Mouse (Mus musculus) left cerebral cortex, adult 9 months (tissue): ENCODE data around the gene Slc22a7.

Source experiments
- DNase-seq, 2 experiments: peaks; one replicate each; pipeline ENCODE4 v3.0.0; 2022; ENCODE audit warnings: low spot score in 2 of 2

Slc22a7 gene

DNA sequence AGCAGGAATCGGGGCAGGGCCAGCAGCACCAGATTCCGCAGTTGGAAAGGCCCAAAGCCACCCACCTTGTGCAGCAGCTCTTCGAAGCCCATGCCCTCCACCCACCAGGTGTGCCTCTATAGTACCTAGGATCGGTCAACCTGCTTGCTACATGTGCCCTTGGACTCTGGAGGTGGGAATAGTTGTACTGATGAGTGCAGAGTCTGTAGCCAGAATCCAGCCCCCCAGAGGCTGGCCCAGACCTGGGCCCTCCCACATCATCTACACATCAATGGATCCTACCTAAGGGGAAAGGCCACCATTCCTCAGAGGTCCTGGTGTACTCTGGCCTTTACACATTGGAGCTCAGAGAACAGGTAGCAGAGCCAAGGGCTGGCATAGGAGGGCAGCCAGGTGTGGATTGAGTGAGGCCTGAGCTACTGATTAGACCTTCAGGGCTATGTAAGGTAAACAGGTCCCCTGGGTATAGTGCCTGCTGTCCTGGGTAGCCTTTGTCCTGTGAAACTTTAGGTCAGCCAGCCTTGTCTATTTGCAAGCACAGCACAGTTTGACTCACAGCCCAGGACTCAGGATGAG is at the start of gene Slc22a7:
Gene Slc22a7 (minus strand): TSS at position 160 of the 576 bp plus-strand sequence.
- no peak for DNase-seq

DNA sequence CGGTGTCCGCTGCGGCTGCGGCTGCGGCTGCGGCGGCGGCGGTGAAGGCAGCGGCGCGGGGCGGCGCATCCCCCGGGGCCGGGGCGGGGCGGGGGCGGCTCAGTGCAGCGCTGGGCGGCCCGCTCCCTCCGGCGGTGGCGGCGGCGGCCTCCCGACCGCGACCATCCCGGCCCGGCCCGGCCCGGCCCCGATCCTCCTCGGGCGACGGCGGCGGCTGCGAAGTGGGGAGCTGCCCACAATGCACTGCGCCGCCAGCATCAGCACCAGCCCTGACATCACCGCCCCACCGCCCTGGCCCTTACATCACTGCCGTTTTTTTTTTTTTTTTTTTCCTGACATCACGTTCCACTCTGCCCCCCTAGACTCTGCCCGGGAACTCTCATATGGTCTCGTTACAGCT is 49.2 kb upstream of the Slc22a7 start, which contains the start of gene Ttbk1:
Gene Ttbk1 (minus strand): TSS at position 245 of the 400 bp plus-strand sequence.
- DNase-seq: peak in 1 of 2 experiments; percentile 45

GRCm38 (mm10) chr17:46486995-46487394 is 48.7 kb upstream of the Slc22a7 start:
- DNase-seq: no peak

GRCm38 (mm10) chr17:46484461-46484875 is 46.2 kb upstream of the Slc22a7 start:
- no peak for DNase-seq

DNA sequence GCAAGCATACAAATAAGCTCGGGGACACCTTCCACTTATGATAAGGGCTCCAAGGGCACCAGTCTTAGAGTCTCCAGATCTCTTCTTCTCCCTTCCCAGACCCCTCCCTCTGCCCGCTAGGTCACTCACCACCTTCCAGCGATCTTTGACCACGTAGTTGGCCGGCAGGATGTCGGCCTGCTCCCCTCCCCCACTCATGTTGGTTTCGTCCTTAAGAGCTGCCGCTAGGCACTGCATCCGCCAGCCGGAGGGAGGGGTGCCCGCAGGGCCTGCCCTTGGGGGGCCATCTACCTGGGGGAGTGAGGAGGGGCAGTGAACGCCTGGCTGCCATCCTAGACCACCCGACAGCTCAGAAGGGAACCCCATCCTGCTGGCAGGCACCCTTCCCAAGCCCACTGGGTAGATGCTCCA is 45.8 kb upstream of the Slc22a7 start:
- DNase-seq: peak in 1 of 2 experiments; percentile 28

DNA sequence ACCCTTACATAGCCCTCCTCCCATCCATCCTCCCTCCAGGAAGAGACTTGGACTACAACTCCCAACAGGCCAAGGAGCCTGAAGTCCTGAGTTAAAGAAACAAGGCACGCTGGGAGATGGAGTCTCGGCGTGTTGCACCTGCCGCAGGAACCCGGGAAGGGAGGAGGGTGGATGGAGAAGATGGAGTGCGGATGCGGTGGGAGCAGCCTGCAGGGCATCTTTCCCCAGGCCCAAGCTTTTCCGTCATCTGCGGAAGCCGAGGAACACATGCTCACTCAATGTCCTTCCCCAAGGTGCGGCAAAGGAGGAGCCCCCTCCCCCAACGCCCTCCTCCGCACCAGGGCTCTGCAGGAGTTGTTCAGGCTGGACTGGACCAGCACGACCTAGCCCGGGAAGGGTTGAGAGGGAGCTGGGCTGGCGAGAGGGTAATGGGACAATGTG is 45.3 kb upstream of the Slc22a7 start:
- DNase-seq: peak in 1 of 2 experiments; percentile 71

DNA sequence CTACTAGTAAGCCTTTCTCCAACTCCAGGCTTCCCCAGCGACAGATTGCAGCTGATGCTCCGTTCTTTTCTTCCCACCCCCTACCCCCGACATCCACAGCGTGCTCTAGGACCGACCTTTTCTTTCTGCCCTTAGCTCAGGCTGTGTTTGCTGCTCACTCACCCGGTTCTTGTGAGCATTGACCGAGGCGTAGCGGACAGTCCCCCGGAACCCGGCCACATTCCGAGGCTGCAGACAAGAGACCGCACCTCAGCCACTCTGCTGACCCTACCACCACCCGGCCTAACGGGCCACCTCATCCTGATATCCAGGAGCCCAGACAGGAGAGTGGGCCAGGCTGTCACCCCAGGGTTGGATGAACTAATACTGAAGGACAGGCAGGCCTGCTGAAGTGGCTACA is 39.0 kb upstream of the Slc22a7 start:
- no peak for DNase-seq

DNA sequence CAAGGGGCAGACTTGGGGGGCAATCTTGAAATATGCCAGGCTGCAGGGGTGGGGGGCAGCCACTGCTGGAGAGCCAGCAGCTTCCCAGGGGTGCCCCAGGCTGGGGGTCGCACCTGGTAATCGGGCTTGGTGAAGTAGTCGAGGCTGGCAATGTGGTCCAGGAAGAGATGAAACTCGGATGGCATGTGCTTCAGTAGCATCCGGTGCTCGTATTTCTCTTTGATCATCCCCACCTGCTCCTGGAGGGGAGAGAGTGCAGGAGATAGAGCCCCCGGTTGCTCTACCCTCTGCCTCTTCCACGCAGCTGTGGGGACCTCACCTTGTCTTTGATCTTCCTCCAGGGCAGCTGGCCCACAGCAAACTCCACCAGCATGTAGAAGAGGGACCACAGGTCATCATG is 38.3 kb upstream of the Slc22a7 start:
- DNase-seq: no peak

DNA sequence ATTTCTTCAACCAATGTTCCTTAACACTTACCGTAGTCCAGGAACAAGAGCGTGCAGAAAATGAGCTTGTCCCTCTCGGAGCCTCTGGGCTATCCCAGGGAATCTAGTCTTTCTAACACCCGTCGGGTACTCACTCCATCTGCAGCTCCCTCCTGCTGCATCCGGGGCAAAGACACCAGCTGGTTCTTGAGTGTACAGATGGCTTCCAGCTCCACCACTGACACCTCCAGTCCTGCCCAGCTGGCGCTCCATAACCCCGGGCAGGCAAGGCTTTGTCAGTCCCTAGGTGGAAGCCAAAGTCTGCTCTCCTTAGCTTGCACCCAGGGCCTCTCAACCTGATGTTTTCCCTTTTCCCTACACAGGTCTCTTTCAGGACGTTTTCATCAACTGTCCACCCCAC is 29.6 kb upstream of the Slc22a7 start:
- no peak for DNase-seq

- no peak for DNase-seq
Observed at GRCm38 (mm10) chr17:46462226-46462625, 24.0 kb upstream of the Slc22a7 start.

DNA sequence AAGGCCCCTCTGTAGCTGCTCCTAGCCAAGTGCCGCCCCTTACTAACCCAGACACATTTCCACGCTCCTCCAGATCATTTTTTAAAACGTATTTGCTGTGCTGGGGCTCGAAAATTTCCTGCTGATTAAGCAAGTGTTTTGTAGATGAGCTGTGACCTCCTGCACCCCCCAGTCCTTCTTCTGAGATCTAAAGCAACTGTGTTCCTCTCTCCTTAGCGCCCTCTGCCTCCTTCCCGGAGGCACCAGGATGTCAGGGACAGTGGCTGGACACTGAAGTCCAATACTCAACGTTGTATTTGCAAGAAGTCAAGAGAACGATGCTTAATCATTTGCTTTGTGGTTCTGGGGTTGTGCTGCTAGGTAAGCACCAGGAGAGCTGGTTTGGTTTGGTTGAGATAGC is 23.1 kb upstream of the Slc22a7 start:
- DNase-seq: no peak

DNA sequence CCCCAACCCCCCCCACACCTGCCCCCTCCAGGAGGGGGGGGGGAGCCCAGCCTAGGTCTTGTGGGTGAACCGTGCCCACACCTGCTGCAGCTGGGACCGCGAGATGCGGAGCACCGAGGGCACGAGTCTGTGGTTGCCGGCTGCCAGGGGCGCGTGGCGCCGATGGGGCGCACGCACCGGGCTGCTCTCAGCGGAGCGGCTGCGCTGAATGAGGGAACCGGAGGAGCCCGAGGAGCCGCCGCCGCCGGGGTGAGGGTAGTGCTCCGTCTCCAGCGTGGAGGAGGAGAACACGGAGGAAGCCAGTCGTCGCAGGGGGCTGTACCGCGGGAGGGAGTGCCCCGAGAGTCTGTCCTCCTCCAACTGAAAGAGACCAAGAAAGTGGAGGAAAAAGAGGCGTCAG is 22.4 kb upstream of the Slc22a7 start:
- no peak for DNase-seq

DNA sequence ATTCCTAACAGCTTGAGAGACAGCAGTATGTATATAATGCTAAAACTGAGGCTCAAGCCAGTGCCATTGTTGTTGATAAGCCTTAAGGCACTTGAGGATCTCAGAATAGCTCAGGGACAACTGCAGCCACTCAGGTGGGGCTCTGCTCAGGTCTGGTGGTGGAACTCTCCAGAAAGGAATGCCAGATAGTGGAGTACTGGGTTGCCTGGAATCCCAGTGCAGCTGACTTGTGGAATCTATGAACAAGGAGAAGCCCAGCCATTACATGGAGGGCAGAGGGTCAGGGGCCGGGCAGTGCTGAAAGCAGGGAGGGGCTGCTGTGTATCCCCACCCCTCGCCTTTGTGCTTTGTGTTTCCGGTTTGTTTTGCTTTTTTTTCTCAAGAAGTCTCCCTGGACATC is 20.2 kb upstream of the Slc22a7 start:
- DNase-seq: no peak

- DNase-seq: peak in 1 of 2 experiments; percentile 49
Observed at GRCm38 (mm10) chr17:46457791-46458190, 19.5 kb upstream of the Slc22a7 start.

GRCm38 (mm10) chr17:46455110-46455691 is 16.9 kb upstream of the Slc22a7 start:
- no peak for DNase-seq

GRCm38 (mm10) chr17:46454539-46454938 is 16.3 kb upstream of the Slc22a7 start:
- no peak for DNase-seq

- DNase-seq: no peak
Observed at GRCm38 (mm10) chr17:46453970-46454411, 15.7 kb upstream of the Slc22a7 start.

- no peak for DNase-seq
Observed at GRCm38 (mm10) chr17:46453302-46453948, 15.2 kb upstream of the Slc22a7 start.

DNA sequence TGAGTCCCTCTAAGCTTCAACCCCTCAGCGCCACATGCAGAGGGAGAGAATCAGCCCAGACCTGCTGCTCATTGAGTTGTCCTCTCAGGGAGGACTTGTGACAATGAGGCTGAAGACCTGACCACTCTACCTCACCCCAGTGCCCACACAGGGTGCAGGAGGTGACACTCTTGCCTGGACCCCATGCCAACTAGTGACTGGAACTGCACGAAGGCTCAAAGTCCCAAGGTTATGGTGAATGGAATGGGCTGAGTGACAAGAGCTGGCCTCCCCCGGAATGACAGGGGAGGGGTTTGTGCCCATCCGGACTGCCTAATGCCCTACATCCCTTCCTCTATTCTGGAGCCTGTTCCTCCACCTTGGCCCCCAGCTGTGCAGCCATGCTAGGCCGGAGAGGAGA is 14.4 kb upstream of the Slc22a7 start:
- DNase-seq: no peak

GRCm38 (mm10) chr17:46446264-46446663 is 8.0 kb upstream of the Slc22a7 start:
- DNase-seq: no peak

DNA sequence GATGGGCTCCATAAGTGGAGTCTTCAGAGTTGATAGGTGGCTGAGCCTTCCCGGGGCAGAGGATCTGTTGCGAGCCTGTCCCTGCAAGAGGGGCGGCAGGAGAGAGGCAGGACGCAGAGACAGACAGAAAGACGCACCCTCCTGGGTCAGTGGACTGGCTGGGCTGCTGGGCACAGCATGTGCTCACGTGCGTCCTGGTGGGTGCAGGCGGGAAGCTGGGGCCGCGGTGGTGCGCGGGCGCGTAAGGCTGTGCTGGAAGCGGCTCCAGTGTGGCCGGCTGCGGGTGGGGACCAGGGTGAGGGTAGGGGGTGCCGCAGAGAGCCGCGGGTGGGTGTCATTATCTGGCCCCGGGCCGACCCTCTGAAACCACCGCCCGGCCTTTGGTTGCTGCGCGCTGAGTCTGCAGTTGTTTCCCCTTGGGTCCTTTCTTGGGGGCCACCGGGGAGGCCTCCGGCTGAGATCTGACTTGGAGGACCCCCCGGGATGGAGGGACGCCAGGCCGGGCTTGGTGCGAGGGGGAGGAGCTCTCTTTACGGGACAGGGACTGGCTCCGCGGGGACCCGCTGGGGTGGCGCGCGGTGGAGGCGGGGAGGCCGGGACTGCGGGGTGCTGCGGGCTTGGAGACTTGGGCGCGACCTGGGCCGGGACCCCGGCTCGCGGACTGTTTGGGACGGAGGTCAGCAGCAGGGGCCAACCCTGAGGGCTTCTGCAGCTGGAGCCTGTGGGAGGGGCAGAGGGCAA is 6.8 kb upstream of the Slc22a7 start:
- DNase-seq: no peak

DNA sequence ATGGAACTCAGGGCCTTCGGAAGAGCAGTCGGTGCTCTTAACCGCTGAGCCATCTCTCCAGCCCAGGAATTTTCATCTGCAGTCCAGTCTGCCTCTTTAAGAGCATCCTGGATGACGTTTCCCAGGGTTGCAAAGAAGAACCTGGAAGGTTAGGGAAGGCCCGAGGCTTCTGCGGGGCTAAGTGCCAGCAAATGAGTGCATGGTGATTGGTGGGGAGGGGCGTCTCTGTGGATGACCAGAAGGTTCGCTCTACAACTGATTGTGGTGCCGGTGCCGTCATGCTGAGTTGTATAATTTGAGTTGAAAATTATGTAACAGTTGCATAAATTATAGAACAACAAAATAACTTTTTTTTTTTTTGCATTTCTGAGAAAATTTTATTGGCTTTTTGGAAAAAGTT is 919 bp upstream of the Slc22a7 start:
- no peak for DNase-seq
